Mouse (Mus musculus): ENCODE measurements around the gene Vmn2r72. TPM values are rescaled to one million over a fixed set of nuclear protein-coding genes. Genes with fewer than 3 reads are reported as not detected.

Vmn2r72 gene
- total RNA-seq (2021): not detected
- long read RNA-seq, experiment 1: 0 reads
- long read RNA-seq, experiment 2: 0 reads

- DNase-seq: no peak
Observed at GRCm38 (mm10) chr7:85754997-85755396, at the start of gene Vmn2r72. Gene Vmn2r72, minus strand, starts transcription at chr7:85755097.

Other genes starting within 250 kb of the Vmn2r72 start
- gene Vmn2r71, start 192.0 kb downstream of the Vmn2r72 start, total RNA-seq (2021): not detected
- gene Vmn2r70, start 185.9 kb downstream of the Vmn2r72 start, total RNA-seq (2021): not detected
- not detected for gene Vmn2r73, start 121.2 kb upstream of the Vmn2r72 start, total RNA-seq (2021)
- not detected for gene Vmn2r74, start 206.5 kb upstream of the Vmn2r72 start, total RNA-seq (2021)

Data from adrenal gland, postnatal 10 days (tissue).